Mouse (Mus musculus) CH12.LX (cell line): ENCODE measurements at regions not wholly inside any gene's neighbourhood (a gene's known extent, or its start where the extent isn't known, plus 50 kb on each side); places are given as distances from the start of the nearest gene placed in this dataset.

ENCODE experiments used
- CTCF ChIP-seq, 2 experiments: IDR thresholded peaks in 1 of 2; conservative IDR thresholded peaks in 1 of 2; 2 replicates each; pipeline ENCODE4 v1.5.1; 2011 to 2012; ENCODE audit warnings: low read depth in 2 of 2, low read length in 2 of 2, improper control_type of control experiment in 1 of 2, inconsistent platforms in 1 of 2, mild to moderate bottlenecking in 1 of 2, moderate library complexity in 1 of 2
- MAFK ChIP-seq: IDR thresholded peaks from 2 replicates; pipeline ENCODE4 v1.6.1; 2011; ENCODE audit warnings: low read length, improper control_type of control experiment; ENCODE audit not compliant: insufficient replicate concordance
- PAX5 ChIP-seq: IDR thresholded peaks from 2 replicates; pipeline ENCODE4 v1.6.1; 2012; ENCODE audit warnings: low read length, inconsistent platforms, mixed read lengths
- POLR2A ChIP-seq: IDR thresholded peaks from 2 replicates; pipeline ENCODE4 v1.6.1; 2011; ENCODE audit warnings: low read depth, mild to moderate bottlenecking, improper control_type of control experiment, low read length
- POLR2AphosphoS2 ChIP-seq: IDR thresholded peaks from 2 replicates; pipeline ENCODE4 v1.6.1; 2011; ENCODE audit warnings: low read depth, low read length, improper control_type of control experiment

DNA sequence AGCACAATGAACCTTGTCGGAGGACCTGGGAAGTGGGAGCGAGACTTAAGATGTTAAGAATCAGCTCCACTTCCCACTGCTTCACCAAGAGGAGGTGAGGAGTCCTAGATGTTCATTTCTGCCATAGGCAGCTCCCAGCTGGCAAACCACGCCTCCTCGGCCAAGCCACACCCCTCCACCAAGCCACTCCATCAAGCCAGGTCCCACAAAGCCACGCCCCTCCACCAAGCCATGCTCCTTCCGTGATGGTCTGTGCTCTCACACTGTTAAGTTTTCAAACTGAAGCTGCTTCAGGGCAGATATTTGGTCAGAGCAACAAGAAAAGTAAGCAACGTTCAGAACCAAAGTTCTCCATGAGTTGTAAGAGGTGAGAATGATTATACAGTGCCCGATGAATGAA lies 176.8 kb downstream of the Klf5 start:
- no peak for TF ChIP-seq PAX5
- no peak for TF ChIP-seq POLR2A
- TF ChIP-seq CTCF (conservative IDR thresholded peaks at IDR 0.05 in 1 of 2, IDR thresholded peaks at IDR 0.05 in 1 of 2; ENCODE audit: low read depth in 2 of 2, low read length in 2 of 2), result no peak
- TF ChIP-seq MAFK, result no peak
- TF ChIP-seq POLR2AphosphoS2, result no peak
